Mouse (Mus musculus) stomach, embryonic 16.5 days (tissue): ENCODE results near the gene Alox12. TPM values are rescaled to one million over a fixed set of nuclear protein-coding genes. Genes with fewer than 3 reads are reported as not detected.

Source experiments
- ATAC-seq: fragments of 200-750 bp; cut with Nextera tagmentation; 2 replicates; pipeline ENCODE4 v1.8.0; 2017; ENCODE audit warnings: moderate number of reproducible peaks, moderate TSS enrichment; ENCODE audit not compliant: insufficient read depth, low FRiP score
- H3K27ac ChIP-seq: fragments of 300-500 bp; sonication (generic); 2 replicates; pipeline ENCODE4 v1.5.1; 2014; ENCODE audit warnings: low read length
- H3K27me3 ChIP-seq: fragments of 300-500 bp; sonication (generic); 2 replicates; pipeline ENCODE4 v1.6.1; 2014; ENCODE audit warnings: low read length, control low read depth, mixed read lengths; ENCODE audit not compliant: control insufficient read depth, insufficient read depth
- H3K36me3 ChIP-seq: fragments of 300-500 bp; sonication (generic); 2 replicates; pipeline ENCODE4 v1.6.1; 2014; ENCODE audit warnings: low read length; ENCODE audit not compliant: control insufficient read depth, insufficient read depth
- H3K4me1 ChIP-seq: fragments of 300-500 bp; sonication (generic); 2 replicates; pipeline ENCODE4 v1.6.1; 2014; ENCODE audit warnings: low read length, control low read depth, mixed read lengths; ENCODE audit not compliant: control insufficient read depth, insufficient read depth
- H3K4me2 ChIP-seq: fragments of 300-500 bp; sonication (generic); 2 replicates; pipeline ENCODE4 v1.6.1; 2014; ENCODE audit warnings: low read depth, low read length, mixed read lengths
- H3K4me3 ChIP-seq: fragments of 300-500 bp; sonication (generic); replicated peaks from 2 replicates; pipeline ENCODE4 v1.5.1; 2014; ENCODE audit warnings: mild to moderate bottlenecking, low read length
- H3K9ac ChIP-seq: fragments of 300-500 bp; sonication (generic); 2 replicates; pipeline ENCODE4 v1.6.1; 2014; ENCODE audit warnings: low read length
- H3K9me3 ChIP-seq: fragments of 300-500 bp; sonication (generic); replicated peaks from 2 replicates; pipeline ENCODE4 v1.6.1; 2016; ENCODE audit warnings: low read length, control low read depth; ENCODE audit not compliant: control insufficient read depth
- WGBS: fragments of 180-500 bp; shearing (Covaris S2); extraction: QIAGEN DNeasy Blood & Tissue Kit; methylation state at CpG from one replicate; pipeline ENCODE4 v1.1.7; 2014; 5-methylcytosine and 5-hydroxymethylcytosine counted together
- polyA plus RNA-seq: library from polyadenylated mRNA; unstranded; fragments of >200 nt; fragmentation: Nextera tagmentation; extraction: Ambion mirVana; gene quantifications from 2 replicates; pipeline ENCODE4 v1.2.1, GENCODE M21; 2015

Gene Alox12
- polyA plus RNA-seq, 1 experiment from 2014 or later = 17.8 TPM

DNA sequence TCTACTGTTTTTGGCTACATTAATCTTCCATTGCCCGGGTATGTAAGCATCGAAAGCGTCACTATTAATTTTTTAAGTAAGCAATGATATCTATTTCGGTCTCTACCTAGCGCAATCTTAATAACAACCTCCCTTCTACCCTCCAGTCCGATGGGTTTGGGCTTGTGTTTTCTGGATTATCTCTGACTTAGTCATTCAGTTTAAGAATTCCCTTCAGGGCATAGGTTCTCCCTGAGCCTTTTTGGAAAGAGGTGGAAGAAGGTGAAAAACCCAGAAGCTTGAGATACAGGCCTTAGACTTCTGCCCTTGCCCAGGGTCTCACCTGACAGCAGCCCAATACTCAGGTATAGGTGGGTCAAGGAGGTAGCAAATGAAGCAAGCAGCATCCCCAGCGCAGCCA lies 35.3 kb downstream of the Alox12 start:
- H3K27me3 ChIP-seq = peaks cover 17% of the 10 kb centered on the region
- H3K36me3 ChIP-seq = no peaks in the 10 kb centered on the region
- no peaks in the 10 kb centered on the region for H3K9me3 ChIP-seq
- peak overlapping the region; percentile 99 for H3K4me2 ChIP-seq
- peak overlapping the region; percentile 89; the same call in 1 of the 2 replicates for H3K27ac ChIP-seq
- ATAC-seq = no peak
- 53% methylated on average over 7 of the region's 7 CpGs for WGBS
- H3K9ac ChIP-seq = peak overlapping the region; percentile 85
- H3K4me1 ChIP-seq = peaks cover 13% of the 10 kb centered on the region
- H3K4me3 ChIP-seq = peak overlapping the region; percentile 61

DNA sequence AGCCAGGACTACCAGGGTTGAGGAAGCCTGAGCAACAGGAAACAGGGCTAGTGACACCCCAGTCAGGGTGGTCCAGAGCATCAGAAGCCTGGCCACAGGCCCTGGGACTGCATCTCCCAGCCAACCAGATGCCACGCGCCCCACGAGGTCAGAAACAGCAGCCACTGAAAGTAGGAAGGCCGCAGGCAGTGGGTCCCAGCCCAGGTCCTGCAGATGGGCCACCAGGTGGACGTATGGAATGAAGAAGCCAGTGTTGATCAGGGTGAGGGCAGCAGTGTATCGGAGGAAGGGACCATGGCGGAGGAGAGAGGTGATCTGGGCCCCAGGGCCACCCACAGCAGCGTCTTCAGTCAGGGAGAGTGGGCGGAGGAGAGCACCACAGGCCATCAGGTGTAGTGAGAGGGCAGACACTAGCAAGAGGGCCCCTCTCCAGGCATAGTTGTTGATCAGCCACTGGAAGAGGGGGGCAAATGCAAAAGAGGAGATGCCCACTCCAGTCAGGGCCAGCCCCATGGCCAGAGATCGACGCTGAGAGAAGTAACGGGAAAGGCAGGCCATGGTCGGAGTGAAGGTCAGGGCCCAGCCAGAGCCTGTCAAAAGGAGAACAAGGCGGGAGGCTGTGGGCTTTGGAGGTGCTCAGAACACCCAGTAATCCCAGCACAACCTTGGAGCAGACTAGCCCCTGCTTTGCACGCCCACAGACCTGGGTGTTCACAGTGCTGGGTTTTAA lies 36.2 kb downstream of the Alox12 start:
- H3K27me3 ChIP-seq = peaks cover 26% of the 10 kb centered on the region
- no peak overlapping the region for H3K4me3 ChIP-seq
- H3K4me1 ChIP-seq = peaks cover 13% of the 10 kb centered on the region
- no peaks in the 10 kb centered on the region for H3K9me3 ChIP-seq
- no peak overlapping the region for H3K4me2 ChIP-seq
- H3K36me3 ChIP-seq = no peaks in the 10 kb centered on the region
- H3K27ac ChIP-seq = no peak overlapping the region
- WGBS = 90% methylated on average over 15 of the region's 15 CpGs
- H3K9ac ChIP-seq = no peak overlapping the region
- ATAC-seq = no peak

DNA sequence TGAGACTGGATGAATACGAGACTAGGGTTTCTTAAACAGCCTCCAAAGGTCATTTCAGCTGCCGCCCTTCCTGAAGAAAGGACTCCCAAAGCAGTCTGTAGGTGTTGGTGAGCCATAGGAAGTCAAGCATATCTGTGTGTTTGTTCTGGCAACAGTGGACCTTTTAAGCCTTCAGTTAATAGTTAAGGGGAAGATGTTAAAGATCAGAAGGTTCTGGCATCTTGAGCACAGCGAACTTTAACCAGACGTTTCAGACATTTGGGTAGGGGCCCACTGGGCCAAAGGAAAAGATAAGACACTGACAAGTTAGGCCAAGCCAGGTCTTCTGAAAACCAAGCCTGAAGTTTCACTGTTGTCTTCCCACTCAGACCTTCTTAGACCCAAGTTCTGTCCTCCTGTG lies 37.1 kb downstream of the Alox12 start:
- H3K36me3 ChIP-seq = no peaks in the 10 kb centered on the region
- H3K4me3 ChIP-seq = no peak overlapping the region
- ATAC-seq = no peak
- no peak overlapping the region for H3K4me2 ChIP-seq
- no peak overlapping the region for H3K9ac ChIP-seq
- no peaks in the 10 kb centered on the region for H3K9me3 ChIP-seq
- H3K27ac ChIP-seq = no peak overlapping the region
- H3K4me1 ChIP-seq = peaks cover 13% of the 10 kb centered on the region
- 79% methylated on average over 4 of the region's 4 CpGs for WGBS
- peaks cover 33% of the 10 kb centered on the region for H3K27me3 ChIP-seq

DNA sequence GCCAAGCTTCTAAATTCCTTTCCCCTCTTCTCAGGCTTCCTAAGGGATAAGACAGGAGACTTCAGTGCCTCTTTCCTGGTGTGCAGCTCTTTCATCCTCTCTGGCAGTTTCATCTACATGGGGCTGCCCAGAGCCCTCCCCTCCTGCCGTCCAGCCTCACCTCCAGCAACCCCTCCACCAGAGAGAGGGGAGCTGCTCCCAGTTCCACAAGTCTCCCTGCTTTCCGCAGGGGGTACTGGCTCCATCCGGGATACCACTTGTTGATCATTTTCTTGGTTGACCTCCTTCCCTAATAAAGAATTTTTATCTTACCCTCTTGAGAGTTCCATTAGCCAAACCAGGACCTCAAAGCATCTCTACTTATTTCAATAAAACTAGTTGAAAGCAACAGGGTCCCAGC lies 39.0 kb downstream of the Alox12 start:
- Histone ChIP-seq H3K4me2 (no peak overlapping the region), H3K4me3 (no peak overlapping the region), H3K9me3 (no peaks in the 10 kb centered on the region), H3K27me3 (peaks cover 37% of the 10 kb centered on the region), H3K9ac (no peak overlapping the region), H3K27ac (no peak overlapping the region), H3K36me3 (no peaks in the 10 kb centered on the region), H3K4me1 (peaks cover 9% of the 10 kb centered on the region; the same call in 1 of the 2 replicates)
- 70% methylated on average over 3 of the region's 3 CpGs for WGBS
- no peak for ATAC-seq

DNA sequence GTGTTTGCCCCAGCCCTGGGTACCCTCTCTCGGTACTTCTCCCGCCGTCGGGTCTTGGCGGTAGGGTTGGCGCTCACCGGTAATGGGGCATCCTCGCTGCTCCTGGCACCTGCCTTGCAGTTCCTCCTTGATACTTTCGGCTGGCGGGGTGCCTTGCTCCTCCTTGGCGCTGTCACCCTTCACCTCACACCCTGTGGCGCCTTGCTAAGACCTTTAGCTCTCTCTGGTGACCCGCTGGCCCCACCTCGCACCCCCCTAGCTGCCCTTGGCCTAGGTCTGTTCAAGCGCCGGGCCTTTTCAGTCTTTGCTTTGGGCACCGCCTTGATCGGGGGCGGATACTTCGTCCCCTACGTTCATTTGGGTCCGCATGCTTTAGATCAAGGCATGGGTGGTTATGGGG lies 39.9 kb downstream of the Alox12 start:
- Histone ChIP-seq H3K9ac (0 out of 2 replicates have a peak overlapping the region, but pooled peaks have one; percentile 23), H3K36me3 (no peaks in the 10 kb centered on the region), H3K9me3 (no peaks in the 10 kb centered on the region), H3K27ac (no peak overlapping the region), H3K4me2 (no peak overlapping the region), H3K4me3 (no peak overlapping the region), H3K4me1 (peaks cover 7% of the 10 kb centered on the region; the same call in 1 of the 2 replicates), H3K27me3 (peaks cover 37% of the 10 kb centered on the region)
- 24% methylated on average over 22 of the region's 22 CpGs for WGBS
- no peak for ATAC-seq

DNA sequence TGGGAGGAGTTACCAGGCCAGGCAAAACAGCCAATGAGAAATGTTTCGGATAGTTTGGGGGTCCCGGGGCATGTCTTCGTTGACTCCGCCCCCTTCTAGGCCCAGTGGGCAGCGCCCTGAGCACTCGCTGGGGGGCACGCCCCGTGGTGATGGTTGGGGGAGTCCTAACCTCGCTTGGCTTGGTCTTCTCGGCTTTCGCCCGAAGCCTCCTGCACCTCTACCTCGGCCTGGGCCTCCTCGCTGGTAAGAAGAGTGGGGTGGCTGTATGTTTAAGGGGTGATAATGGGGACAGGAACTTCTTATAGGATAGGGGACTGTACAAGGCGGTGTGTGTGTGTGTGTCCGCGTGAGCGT lies 40.3 kb downstream of the Alox12 start:
- Histone ChIP-seq H3K9ac (no peak overlapping the region), H3K27ac (no peak overlapping the region), H3K4me2 (peak overlapping the region; percentile 54; the same call in 1 of the 2 replicates), H3K4me1 (peaks cover 3% of the 10 kb centered on the region; the same call in 1 of the 2 replicates), H3K9me3 (no peaks in the 10 kb centered on the region), H3K4me3 (peak overlapping the region; percentile 40; the same call in 1 of the 2 replicates), H3K27me3 (peaks cover 37% of the 10 kb centered on the region), H3K36me3 (no peaks in the 10 kb centered on the region)
- 10% methylated on average over 18 of the region's 18 CpGs for WGBS
- no peak; the same call in 1 of the 2 replicates for ATAC-seq

DNA sequence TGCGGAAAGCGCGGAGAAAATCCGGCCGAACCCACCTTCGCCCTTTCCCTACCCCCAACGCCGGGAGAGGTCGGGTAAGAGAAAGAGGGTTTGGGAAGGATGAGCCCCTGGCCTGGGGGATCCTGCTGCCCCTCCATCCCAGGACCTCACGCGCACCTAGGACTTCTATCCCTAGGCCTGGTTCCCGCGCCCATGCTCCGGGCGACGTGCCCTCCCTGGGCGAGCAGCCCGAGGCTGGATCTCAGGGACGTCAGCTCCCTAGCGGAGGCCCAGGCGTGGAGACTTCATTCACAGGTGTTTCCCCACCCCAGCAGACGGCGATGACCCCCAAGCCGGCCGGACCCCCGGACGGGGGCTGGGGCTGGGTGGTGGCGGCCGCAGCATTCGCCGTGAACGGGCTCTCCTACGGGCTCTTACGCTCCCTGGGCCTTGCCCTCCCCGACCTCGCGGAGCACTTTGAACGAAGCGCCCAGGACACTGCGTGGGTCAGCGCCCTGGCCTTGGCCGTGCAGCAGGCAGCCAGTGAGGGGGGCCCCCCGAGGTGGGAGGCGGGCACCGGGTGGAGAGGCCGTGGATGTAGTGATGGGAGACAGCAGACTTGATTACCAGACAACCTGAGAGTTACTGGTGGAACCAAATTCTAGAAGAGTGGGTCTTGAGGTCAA lies 40.8 kb downstream of the Alox12 start:
- Histone ChIP-seq H3K9ac (peak overlapping the region; percentile 66), H3K4me3 (peak overlapping the region; percentile 40), H3K4me1 (peaks cover 3% of the 10 kb centered on the region; the same call in 1 of the 2 replicates), H3K27me3 (peaks cover 37% of the 10 kb centered on the region), H3K36me3 (no peaks in the 10 kb centered on the region), H3K4me2 (peak overlapping the region; percentile 54), H3K9me3 (no peaks in the 10 kb centered on the region), H3K27ac (no peak overlapping the region)
- ATAC-seq = 0 out of 2 replicates have a peak, but pooled peaks have one; percentile 26
- 2% methylated on average over 46 of the region's 46 CpGs for WGBS

DNA sequence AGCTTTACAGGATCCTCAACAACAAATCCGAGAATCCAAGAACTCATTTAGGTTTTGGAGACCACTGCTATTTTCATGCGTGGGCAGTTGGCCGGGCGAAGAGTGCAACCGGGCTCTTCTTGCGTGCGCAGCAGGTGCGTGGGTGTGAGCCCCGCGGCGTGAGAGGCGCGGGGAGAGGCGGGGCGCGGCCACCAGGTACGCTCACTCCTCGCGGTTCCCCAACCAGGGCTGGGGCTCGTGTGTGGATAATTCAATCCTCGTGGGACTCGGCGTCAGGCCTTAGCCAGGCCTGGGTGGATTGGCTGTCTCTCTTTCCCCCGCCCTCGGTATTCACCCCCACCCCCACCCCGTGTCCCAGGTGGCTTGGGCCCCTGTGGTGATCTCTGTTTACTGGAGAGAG lies 41.4 kb downstream of the Alox12 start:
- H3K4me3 ChIP-seq = peak overlapping the region; percentile 40
- peaks cover 37% of the 10 kb centered on the region for H3K27me3 ChIP-seq
- no peaks in the 10 kb centered on the region for H3K36me3 ChIP-seq
- H3K9me3 ChIP-seq = no peaks in the 10 kb centered on the region
- H3K9ac ChIP-seq = peak overlapping the region; percentile 66
- 7% methylated on average over 26 of the region's 26 CpGs for WGBS
- H3K4me1 ChIP-seq = peaks cover 3% of the 10 kb centered on the region; the same call in 1 of the 2 replicates
- H3K27ac ChIP-seq = no peak overlapping the region
- H3K4me2 ChIP-seq = peak overlapping the region; percentile 54
- ATAC-seq = peak; percentile 11; the same call in 1 of the 2 replicates

DNA sequence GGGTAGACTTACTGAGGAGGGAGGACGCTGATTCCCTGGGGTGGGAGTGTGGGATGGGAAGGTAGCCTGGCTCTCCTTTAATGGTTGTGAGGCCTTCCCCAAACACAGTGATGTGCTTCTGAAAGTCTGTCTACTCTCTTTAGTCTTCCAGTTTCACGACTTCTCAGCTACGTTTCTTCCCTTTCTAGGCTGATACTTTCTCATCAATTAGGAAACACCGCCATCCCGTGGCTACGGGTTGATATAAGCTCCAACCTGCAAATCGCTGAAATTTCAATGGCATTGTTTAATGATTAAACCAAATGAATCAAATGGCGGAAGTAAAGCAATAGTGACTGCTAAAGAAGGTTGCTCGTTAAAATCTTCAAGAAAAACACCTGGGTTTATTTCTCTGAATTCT lies 42.3 kb downstream of the Alox12 start:
- Histone ChIP-seq H3K9me3 (no peaks in the 10 kb centered on the region), H3K9ac (peak overlapping the region; percentile 49; the same call in 1 of the 2 replicates), H3K4me2 (0 out of 2 replicates have a peak overlapping the region, but pooled peaks have one; percentile 54), H3K27ac (no peak overlapping the region), H3K27me3 (peaks cover 37% of the 10 kb centered on the region), H3K4me1 (peaks cover 3% of the 10 kb centered on the region; the same call in 1 of the 2 replicates), H3K36me3 (no peaks in the 10 kb centered on the region), H3K4me3 (no peak overlapping the region)
- WGBS = 7% methylated on average over 9 of the region's 9 CpGs
- ATAC-seq = no peak
